Mouse (Mus musculus): Measurements from ENCODE around the gene Itga10. TPM values are rescaled to one million over a fixed set of nuclear protein-coding genes. Genes with fewer than 3 reads are reported as not detected.
A peak's percentile ranks its signal among the peaks of the same experiment; 100 is the strongest.
"Not testable (repeated sequence)": the region's sequence is repeated elsewhere in the genome, so short reads cannot be mapped to it uniquely, and the experiment has no call there.

The Itga10 gene
- polyA plus RNA-seq, 1 experiment from 2014 or later: 0.52 TPM

GRCm38 (mm10) chr3:96660901-96661300, 15.5 kb downstream of the Itga10 start:
- no peak overlapping the region for H3K4me3 ChIP-seq (ENCODE audit: low read depth, low read length)
- DNase-seq (ENCODE audit: low spot score, missing footprints) (no peak), ATAC-seq (ENCODE audit: low FRiP score) (no peak)
- H3K27me3 ChIP-seq (ENCODE audit: control insufficient read depth, insufficient read depth, low read length): no peaks in the 10 kb centered on the region
- peaks cover 3% of the 10 kb centered on the region; the same call in 1 of the 2 replicates for H3K4me1 ChIP-seq (ENCODE audit: control insufficient read depth, insufficient read depth, low read length)
- no peak overlapping the region for H3K4me2 ChIP-seq
- no peaks in the 10 kb centered on the region for H3K9me3 ChIP-seq (ENCODE audit: control insufficient read depth, low read length)
- H3K9ac ChIP-seq (ENCODE audit: low read length): no peak overlapping the region
- H3K36me3 ChIP-seq (ENCODE audit: control insufficient read depth, insufficient read depth, low read length): no peaks in the 10 kb centered on the region
- no peak overlapping the region for H3K27ac ChIP-seq (ENCODE audit: low read depth, low read length)
- WGBS: 86% methylated on average over 2 of the region's 2 CpGs

GRCm38 (mm10) chr3:96662731-96663316, 17.4 kb downstream of the Itga10 start:
- H3K4me1 ChIP-seq (ENCODE audit: control insufficient read depth, insufficient read depth, low read length): peaks cover 3% of the 10 kb centered on the region; the same call in 1 of the 2 replicates
- 49% methylated on average over 8 of the region's 8 CpGs for WGBS
- H3K4me2 ChIP-seq: peak overlapping the region; percentile 44
- no peak overlapping the region for H3K27ac ChIP-seq (ENCODE audit: low read depth, low read length)
- ATAC-seq (ENCODE audit: low FRiP score): no peak
- no peaks in the 10 kb centered on the region for H3K36me3 ChIP-seq (ENCODE audit: control insufficient read depth, insufficient read depth, low read length)
- peak overlapping the region; percentile 12; the same call in 1 of the 2 replicates for H3K4me3 ChIP-seq (ENCODE audit: low read depth, low read length)
- H3K9ac ChIP-seq (ENCODE audit: low read length): peak overlapping the region; percentile 52
- no peaks in the 10 kb centered on the region for H3K27me3 ChIP-seq (ENCODE audit: control insufficient read depth, insufficient read depth, low read length)
- no peaks in the 10 kb centered on the region for H3K9me3 ChIP-seq (ENCODE audit: control insufficient read depth, low read length)
- DNase-seq (ENCODE audit: low spot score, missing footprints): no peak

- H3K27me3 ChIP-seq (ENCODE audit: control insufficient read depth, insufficient read depth, low read length): no peaks in the 10 kb centered on the region
- 5% methylated on average over 18 of the region's 18 CpGs for WGBS
- H3K4me3 ChIP-seq (ENCODE audit: low read depth, low read length): peak overlapping the region; percentile 12; the same call in 1 of the 2 replicates
Observed at GRCm38 (mm10) chr3:96663432-96664239, 18.3 kb downstream of the Itga10 start.

GRCm38 (mm10) chr3:96665732-96666363, 20.5 kb downstream of the Itga10 start:
- DNase-seq (ENCODE audit: low spot score, missing footprints): peak; percentile 6
- 92% methylated on average over 7 of the region's 7 CpGs for WGBS
- H3K27ac ChIP-seq (ENCODE audit: low read depth, low read length); ATAC-seq (ENCODE audit: low FRiP score); H3K4me1 ChIP-seq (ENCODE audit: control insufficient read depth, insufficient read depth, low read length); H3K4me3 ChIP-seq (ENCODE audit: low read depth, low read length); H3K9ac ChIP-seq (ENCODE audit: low read length); H3K4me2 ChIP-seq; H3K36me3 ChIP-seq (ENCODE audit: control insufficient read depth, insufficient read depth, low read length); H3K27me3 ChIP-seq (ENCODE audit: control insufficient read depth, insufficient read depth, low read length); H3K9me3 ChIP-seq (ENCODE audit: control insufficient read depth, low read length): not testable (repeated sequence)

More at GRCm38 (mm10) chr3:96663432-96664239, 18.3 kb downstream of the Itga10 start:
- Histone ChIP-seq H3K4me1 (ENCODE audit: control insufficient read depth, insufficient read depth, low read length) (peaks cover 3% of the 10 kb centered on the region; the same call in 1 of the 2 replicates), H3K4me2 (peak overlapping the region; percentile 44), H3K36me3 (ENCODE audit: control insufficient read depth, insufficient read depth, low read length) (no peaks in the 10 kb centered on the region), H3K9ac (ENCODE audit: low read length) (peak overlapping the region; percentile 52), H3K27ac (ENCODE audit: low read depth, low read length) (no peak overlapping the region), H3K9me3 (ENCODE audit: control insufficient read depth, low read length) (no peaks in the 10 kb centered on the region)
- peak; percentile 99 for DNase-seq (ENCODE audit: low spot score, missing footprints)
- ATAC-seq (ENCODE audit: low FRiP score): peak; percentile 83

- no peaks in the 10 kb centered on the region for H3K36me3 ChIP-seq (ENCODE audit: control insufficient read depth, insufficient read depth, low read length)
- WGBS: 92% methylated on average over 5 of the region's 5 CpGs
- H3K9me3 ChIP-seq (ENCODE audit: control insufficient read depth, low read length): no peaks in the 10 kb centered on the region
- no peak overlapping the region for H3K9ac ChIP-seq (ENCODE audit: low read length)
- no peak for DNase-seq (ENCODE audit: low spot score, missing footprints)
- H3K4me2 ChIP-seq: no peak overlapping the region
- H3K4me1 ChIP-seq (ENCODE audit: control insufficient read depth, insufficient read depth, low read length): peaks cover 4% of the 10 kb centered on the region; the same call in 1 of the 2 replicates
- H3K27ac ChIP-seq (ENCODE audit: low read depth, low read length): no peak overlapping the region
- H3K4me3 ChIP-seq (ENCODE audit: low read depth, low read length): no peak overlapping the region
- ATAC-seq (ENCODE audit: low FRiP score): no peak
- H3K27me3 ChIP-seq (ENCODE audit: control insufficient read depth, insufficient read depth, low read length): no peaks in the 10 kb centered on the region; the same call in 1 of the 2 replicates
Observed at GRCm38 (mm10) chr3:96666916-96667315, 21.5 kb downstream of the Itga10 start.

- Histone ChIP-seq H3K36me3 (ENCODE audit: control insufficient read depth, insufficient read depth, low read length) (no peaks in the 10 kb centered on the region), H3K27me3 (ENCODE audit: control insufficient read depth, insufficient read depth, low read length) (no peaks in the 10 kb centered on the region; the same call in 1 of the 2 replicates), H3K4me3 (ENCODE audit: low read depth, low read length) (no peak overlapping the region), H3K4me2 (no peak overlapping the region), H3K9ac (ENCODE audit: low read length) (no peak overlapping the region), H3K27ac (ENCODE audit: low read depth, low read length) (no peak overlapping the region), H3K9me3 (ENCODE audit: control insufficient read depth, low read length) (no peaks in the 10 kb centered on the region), H3K4me1 (ENCODE audit: control insufficient read depth, insufficient read depth, low read length) (peaks cover 4% of the 10 kb centered on the region; the same call in 1 of the 2 replicates)
- ATAC-seq (ENCODE audit: low FRiP score) (no peak), DNase-seq (ENCODE audit: low spot score, missing footprints) (peak; percentile 81)
- WGBS: 53% methylated on average over 1 of the region's 1 CpGs
Observed at GRCm38 (mm10) chr3:96667316-96667715, 21.9 kb downstream of the Itga10 start.

GRCm38 (mm10) chr3:96668424-96669067, 23.2 kb downstream of the Itga10 start:
- 98% methylated on average over 5 of the region's 5 CpGs for WGBS
- H3K4me1 ChIP-seq (ENCODE audit: control insufficient read depth, insufficient read depth, low read length): peaks cover 2% of the 10 kb centered on the region; the same call in 1 of the 2 replicates
- H3K36me3 ChIP-seq (ENCODE audit: control insufficient read depth, insufficient read depth, low read length): no peaks in the 10 kb centered on the region
- no peak overlapping the region for H3K9ac ChIP-seq (ENCODE audit: low read length)
- DNase-seq (ENCODE audit: low spot score, missing footprints) (no peak), ATAC-seq (ENCODE audit: low FRiP score) (no peak)
- no peak overlapping the region for H3K4me3 ChIP-seq (ENCODE audit: low read depth, low read length)
- no peak overlapping the region for H3K4me2 ChIP-seq
- no peaks in the 10 kb centered on the region; the same call in 1 of the 2 replicates for H3K27me3 ChIP-seq (ENCODE audit: control insufficient read depth, insufficient read depth, low read length)
- H3K27ac ChIP-seq (ENCODE audit: low read depth, low read length): no peak overlapping the region
- H3K9me3 ChIP-seq (ENCODE audit: control insufficient read depth, low read length): no peaks in the 10 kb centered on the region

- Histone ChIP-seq H3K4me2 (peak within 1 kb of the TSS; percentile 55), H3K4me3 (ENCODE audit: low read depth, low read length) (peak within 1 kb of the TSS; percentile 32), H3K27me3 (ENCODE audit: control insufficient read depth, insufficient read depth, low read length) (no peaks in the 10 kb centered on the region; the same call in 1 of the 2 replicates), H3K9ac (ENCODE audit: low read length) (peak within 1 kb of the TSS; percentile 24; the same call in 1 of the 2 replicates), H3K9me3 (ENCODE audit: control insufficient read depth, low read length) (no peaks in the 10 kb centered on the region), H3K27ac (ENCODE audit: low read depth, low read length) (no peak within 1 kb of the TSS), H3K4me1 (ENCODE audit: control insufficient read depth, insufficient read depth, low read length) (peaks cover 2% of the 10 kb centered on the region; the same call in 1 of the 2 replicates), H3K36me3 (ENCODE audit: control insufficient read depth, insufficient read depth, low read length) (no peaks in the 10 kb centered on the region)
- DNase-seq (ENCODE audit: low spot score, missing footprints) (peak; percentile 97), ATAC-seq (ENCODE audit: low FRiP score) (peak; percentile 95)
- WGBS: 5% methylated on average over 35 of the region's 35 CpGs
Observed at GRCm38 (mm10) chr3:96669727-96670468, 24.5 kb downstream of the Itga10 start, which contains the start of gene Ankrd35. TSS of gene Ankrd35 (plus strand) at chr3:96670131.

All from midbrain, embryonic 11.5 days (tissue).